Mouse (Mus musculus) sigmoid colon, adult 10 weeks (tissue): Measurements from ENCODE around the gene Tubg2. TPM values are rescaled to one million over a fixed set of nuclear protein-coding genes. Genes with fewer than 3 reads are reported as not detected.

Experiments
- polyA plus RNA-seq: library from polyadenylated mRNA; stranded (reverse); fragments of 350-450 nt; fragmentation: Illumina TruSeq; extraction: RNeasy Lipid Tissue Mini Kit (QIAGEN cat#74804); gene quantifications from one replicate; pipeline ENCODE4 v1.2.3, GENCODE M21; 2014; ENCODE audit warnings: low read depth, low replicate concordance

Tubg2 gene
- polyA plus RNA-seq = 0.25 TPM

GRCm38 (mm10) chr11:101155728-101156371, at the start of gene Tubg2:
Gene Tubg2 (plus strand): TSS chr11:101155907.

GRCm38 (mm10) chr11:101119761-101120544, 35.8 kb upstream of the Tubg2 start, which contains the start of the genes Retreg3 and Tubg1:
Gene Retreg3 (minus strand): TSS chr11:101119893.
Gene Tubg1 (plus strand): TSS chr11:101119938.

DNA sequence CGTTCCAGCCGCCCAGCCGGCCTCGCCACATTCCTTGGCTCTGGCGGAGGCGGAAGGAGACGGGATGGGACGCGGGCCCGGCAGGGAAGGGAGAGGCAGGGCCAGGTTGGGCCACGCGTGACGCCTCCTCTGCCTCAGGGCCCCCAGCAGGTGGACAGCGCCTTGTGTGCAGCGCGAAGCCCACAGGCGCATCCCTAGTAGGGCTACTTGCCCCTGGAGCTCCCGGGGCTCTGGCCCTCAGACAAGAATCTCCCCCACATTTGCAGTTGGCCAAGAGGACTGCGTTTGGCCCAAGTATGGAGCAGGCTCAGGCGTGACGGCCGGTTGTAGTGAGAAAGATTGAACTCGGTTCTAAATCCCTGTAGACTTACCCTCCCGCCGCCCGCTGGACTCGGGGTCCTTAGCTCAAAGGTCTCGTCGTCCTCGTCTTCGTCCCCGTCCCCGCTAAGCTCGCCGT, 14.7 kb downstream of the Tubg2 start, which contains the start of gene Cntnap1:
Gene Cntnap1 (plus strand): TSS at position 170 of the 457 bp plus-strand sequence.

DNA sequence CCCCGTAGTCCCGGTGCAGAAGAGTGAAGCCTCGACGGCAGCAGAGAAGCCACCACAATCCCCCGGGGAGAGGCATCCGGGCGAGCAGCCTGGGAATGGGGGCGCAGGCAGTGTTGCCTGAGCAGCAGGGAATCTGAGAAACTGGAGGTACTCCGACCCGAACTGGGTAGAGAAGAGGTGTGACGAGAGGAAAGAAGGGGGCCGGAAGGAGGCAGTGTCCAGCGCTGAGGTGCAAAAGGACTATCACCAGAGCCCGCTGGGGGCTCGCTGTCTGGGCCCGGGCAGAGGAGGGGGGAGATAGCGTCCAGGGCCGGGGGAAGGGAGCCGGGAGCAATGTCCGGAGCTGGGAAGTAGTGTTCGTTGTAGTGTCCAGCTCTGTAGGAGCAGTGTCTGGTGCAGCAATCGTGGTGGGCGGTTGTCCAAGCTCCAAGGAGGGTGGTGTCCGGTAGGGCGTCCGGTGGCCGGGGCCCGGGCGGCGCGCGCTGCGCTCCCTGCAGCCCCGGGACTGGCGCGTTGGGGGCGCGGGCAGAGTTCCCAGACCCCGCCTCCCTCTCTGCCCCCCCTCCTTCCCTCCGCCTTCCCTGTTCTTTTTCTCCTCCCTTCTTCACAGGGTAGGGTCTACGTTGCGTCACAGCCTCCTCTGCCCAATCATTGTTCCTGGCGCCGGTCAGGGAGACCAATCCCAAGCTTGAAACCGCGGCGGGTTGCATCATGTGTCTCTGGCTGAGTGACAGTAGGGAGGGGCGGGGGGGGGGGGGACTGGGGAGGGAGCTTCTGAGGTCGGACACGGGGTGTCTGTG, 15.3 kb downstream of the Tubg2 start, which contains the start of gene Plekhh3:
Gene Plekhh3 (minus strand): TSS at position 541 of the 800 bp plus-strand sequence.

DNA sequence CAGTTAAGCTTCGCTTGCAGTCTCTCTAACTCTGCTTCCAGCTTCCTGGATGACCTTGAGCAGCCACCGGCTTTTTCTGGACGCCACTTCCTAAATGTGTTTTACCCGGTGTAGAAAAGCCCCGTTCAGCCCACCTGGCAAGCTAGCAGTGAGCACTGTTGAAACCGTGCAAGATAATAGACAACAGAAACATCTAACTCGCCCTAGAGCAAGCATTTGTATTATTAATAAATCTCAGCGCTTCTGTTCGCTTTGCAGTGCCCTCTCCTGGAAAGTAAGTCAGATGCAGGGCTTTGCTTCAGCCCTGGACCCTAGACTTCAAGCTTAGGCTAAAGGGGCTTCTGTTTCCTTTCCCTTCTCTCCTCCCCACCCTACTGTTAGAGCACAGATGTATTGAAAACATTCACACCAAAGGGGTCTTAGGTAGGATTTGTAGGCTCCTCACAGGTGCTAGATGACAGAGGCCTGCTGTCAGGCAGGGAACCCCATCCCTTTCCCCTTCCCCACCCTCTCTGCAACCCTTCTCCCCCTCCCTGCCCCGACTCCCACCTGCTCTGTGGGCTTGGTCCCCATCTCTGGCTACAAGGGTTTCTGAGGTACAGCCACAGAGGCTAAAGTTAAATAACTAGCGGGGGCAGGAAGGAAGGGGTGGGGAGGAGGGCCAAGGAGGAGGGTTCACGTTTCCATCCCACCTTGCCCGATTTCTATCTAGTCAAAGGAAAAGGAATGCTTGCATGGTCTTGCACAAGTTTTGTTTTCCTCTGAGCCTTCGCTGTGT, 19.3 kb downstream of the Tubg2 start, which contains the start of gene Ccr10:
Gene Ccr10 (minus strand): TSS at position 593 of the 778 bp plus-strand sequence.

Other genes starting within 250 kb of the Tubg2 start
- 28.1 TPM for gene Stat3, start 216.4 kb upstream of the Tubg2 start, polyA plus RNA-seq
- gene Cavin1, start 185.0 kb upstream of the Tubg2 start, polyA plus RNA-seq = 61.3 TPM
- gene Atp6v0a1, start 146.5 kb upstream of the Tubg2 start, polyA plus RNA-seq = 69.0 TPM
- 0.47 TPM for gene Naglu, start 85.9 kb upstream of the Tubg2 start, polyA plus RNA-seq
- gene Hsd17b1, start 77.5 kb upstream of the Tubg2 start, polyA plus RNA-seq = not detected
- 2.2 TPM for gene Coasy, start 73.3 kb upstream of the Tubg2 start, polyA plus RNA-seq
- gene Mlx, start 68.6 kb upstream of the Tubg2 start, polyA plus RNA-seq = 98.1 TPM
- 0.88 TPM for gene Psmc3ip, start 60.5 kb upstream of the Tubg2 start, polyA plus RNA-seq
- gene Retreg3, start 36.0 kb upstream of the Tubg2 start, polyA plus RNA-seq = 54.4 TPM
- 0.98 TPM for gene Tubg1, start 36.0 kb upstream of the Tubg2 start, polyA plus RNA-seq
- 0.28 TPM for gene Cntnap1, start 14.6 kb downstream of the Tubg2 start, polyA plus RNA-seq
- 1.8 TPM for gene Plekhh3, start 15.4 kb downstream of the Tubg2 start, polyA plus RNA-seq
- not detected for gene Ccr10, start 19.5 kb downstream of the Tubg2 start, polyA plus RNA-seq
- 48.0 TPM for gene Ezh1, start 70.6 kb downstream of the Tubg2 start, polyA plus RNA-seq
- gene Ramp2, start 90.1 kb downstream of the Tubg2 start, polyA plus RNA-seq = 4.3 TPM
- 81.9 TPM for gene Vps25, start 97.8 kb downstream of the Tubg2 start, polyA plus RNA-seq
- gene Wnk4, start 104.7 kb downstream of the Tubg2 start, polyA plus RNA-seq = 1.0 TPM
- 8.1 TPM for gene Cntd1, start 123.1 kb downstream of the Tubg2 start, polyA plus RNA-seq
- gene Coa3, start 123.2 kb downstream of the Tubg2 start, polyA plus RNA-seq = 9.6 TPM
- 138 TPM for gene Becn1, start 146.4 kb downstream of the Tubg2 start, polyA plus RNA-seq
- 161 TPM for gene Psme3, start 160.3 kb downstream of the Tubg2 start, polyA plus RNA-seq
- gene Aoc2, start 169.2 kb downstream of the Tubg2 start, polyA plus RNA-seq = 0.38 TPM
- 15.5 TPM for gene Aoc3, start 174.7 kb downstream of the Tubg2 start, polyA plus RNA-seq
- gene G6pc, start 211.7 kb downstream of the Tubg2 start, polyA plus RNA-seq = not detected